15 mouse cellular contexts compared by ENCODE assay signal in genomic region chr8:13194818-13195217, GRCm38 (mm10). TPM values are rescaled to one million over a fixed set of nuclear protein-coding genes. Genes with fewer than 3 reads are reported as not detected.
A peak's percentile ranks its signal among the peaks of the same experiment; 100 is the strongest.
DNase-seq lines count a peak whose midpoint lies in the region; ATAC-seq lines count a peak whose summit lies in the region.
"Had no signal": no experiment of that assay in that cellular context is flagged by ENCODE, and none has a peak within 500 bp of the region (broad histone marks: within the 10 kb centered on the region; RNA-seq: fewer than 3 reads in every experiment).

No protein-coding gene starts in this region.

- no peak overlapping the region for H3K4me3 ChIP-seq in hindbrain, embryonic 13.5 days
- no peak overlapping the region for H3K4me3 ChIP-seq in hindbrain, embryonic 10.5 days
- no peak overlapping the region for H3K4me3 ChIP-seq in embryonic facial prominence, embryonic 12.5 days
- H3K4me3 ChIP-seq in forebrain, embryonic 16.5 days (replicated peaks; ENCODE audit: low read length) = no peak overlapping the region
- H3K4me3 ChIP-seq in midbrain, embryonic 15.5 days = no peak overlapping the region
- H3K4me3 ChIP-seq: heart, embryonic 12.5 days; neural tube, embryonic 15.5 days had no signal

- DNase-seq in hindbrain, embryonic 10.5 days (ENCODE audit: low spot score) = no peak
- no peak for DNase-seq in spleen, adult 12 weeks (ENCODE audit: low spot score)
- no peak for DNase-seq in frontal cortex, postnatal 36 days (ENCODE audit: low spot score in 2 of 2)
- no peak for DNase-seq in cerebellum, adult 11 months
- DNase-seq: cerebellum, postnatal 36 days; gastrocnemius, postnatal 36 days; liver; thymus, adult 2 months had no signal

- H3K27ac ChIP-seq in hindbrain, embryonic 13.5 days = peak overlapping the region; percentile 35; the same call in 1 of the 2 replicates
- no peak overlapping the region for H3K27ac ChIP-seq in hindbrain, embryonic 10.5 days
- peak overlapping the region; percentile 46 for H3K27ac ChIP-seq in embryonic facial prominence, embryonic 12.5 days
- H3K27ac ChIP-seq in forebrain, embryonic 16.5 days (ENCODE audit: low read length) = peak overlapping the region; percentile 67
- peak overlapping the region; percentile 67 for H3K27ac ChIP-seq in midbrain, embryonic 15.5 days
- H3K27ac ChIP-seq: neural tube, embryonic 15.5 days had no signal

- no peak for ATAC-seq in hindbrain, embryonic 13.5 days (ENCODE audit: low FRiP score)
- no peak for ATAC-seq in embryonic facial prominence, embryonic 12.5 days (ENCODE audit: insufficient number of reproducible peaks, insufficient read depth, low FRiP score, low TSS enrichment)
- peak; percentile 55; the same call in 1 of the 2 replicates for ATAC-seq in forebrain, embryonic 16.5 days
- ATAC-seq in midbrain, embryonic 15.5 days (replicated peaks) = peak; percentile 67

- H3K36me3 ChIP-seq in hindbrain, embryonic 13.5 days = no peaks in the 10 kb centered on the region
- no peaks in the 10 kb centered on the region for H3K36me3 ChIP-seq in hindbrain, embryonic 10.5 days
- H3K36me3 ChIP-seq in embryonic facial prominence, embryonic 12.5 days = no peaks in the 10 kb centered on the region
- no peaks in the 10 kb centered on the region for H3K36me3 ChIP-seq in forebrain, embryonic 16.5 days (ENCODE audit: control insufficient read depth, insufficient read depth)
- no peaks in the 10 kb centered on the region for H3K36me3 ChIP-seq in midbrain, embryonic 15.5 days (replicated peaks)
- H3K36me3 ChIP-seq: neural tube, embryonic 15.5 days had no signal

- 39% methylated on average over 10 of the region's 10 CpGs for whole genome bisulfite sequencing in hindbrain, embryonic 13.5 days
- WGBS in hindbrain, embryonic 10.5 days = 36% methylated on average over 10 of the region's 10 CpGs
- 39% methylated on average over 10 of the region's 10 CpGs for WGBS in embryonic facial prominence, embryonic 12.5 days
- 7% methylated on average over 10 of the region's 10 CpGs for WGBS in forebrain, embryonic 16.5 days
- WGBS in midbrain, embryonic 15.5 days = 21% methylated on average over 10 of the region's 10 CpGs

- H3K27me3 ChIP-seq in hindbrain, embryonic 13.5 days = peaks cover 5% of the 10 kb centered on the region; the same call in 1 of the 2 replicates
- H3K27me3 ChIP-seq in hindbrain, embryonic 10.5 days (ENCODE audit: insufficient read depth, poor library complexity, severe bottlenecking) = peaks cover 15% of the 10 kb centered on the region
- peaks cover 6% of the 10 kb centered on the region for H3K27me3 ChIP-seq in embryonic facial prominence, embryonic 12.5 days
- no peaks in the 10 kb centered on the region for H3K27me3 ChIP-seq in forebrain, embryonic 16.5 days (replicated peaks; ENCODE audit: control insufficient read depth, insufficient read depth, low read length)
- H3K27me3 ChIP-seq in midbrain, embryonic 15.5 days (replicated peaks) = no peaks in the 10 kb centered on the region
- H3K27me3 ChIP-seq: neural tube, embryonic 15.5 days had no signal

- peak overlapping the region; percentile 35; the same call in 1 of the 2 replicates for H3K9ac ChIP-seq in hindbrain, embryonic 13.5 days
- no peak overlapping the region for H3K9ac ChIP-seq in embryonic facial prominence, embryonic 12.5 days
- H3K9ac ChIP-seq in forebrain, embryonic 16.5 days (replicated peaks; ENCODE audit: low read depth, low read length) = peak overlapping the region; percentile 39
- no peak overlapping the region for H3K9ac ChIP-seq in midbrain, embryonic 15.5 days
- H3K9ac ChIP-seq: heart, embryonic 12.5 days; neural tube, embryonic 15.5 days had no signal

- H3K4me1 ChIP-seq in hindbrain, embryonic 13.5 days (replicated peaks) = peaks cover 6% of the 10 kb centered on the region
- peaks cover 9% of the 10 kb centered on the region for H3K4me1 ChIP-seq in hindbrain, embryonic 10.5 days (replicated peaks)
- no peaks in the 10 kb centered on the region for H3K4me1 ChIP-seq in embryonic facial prominence, embryonic 12.5 days
- H3K4me1 ChIP-seq in forebrain, embryonic 16.5 days (replicated peaks; ENCODE audit: control insufficient read depth, insufficient read depth, low read length) = peaks cover 12% of the 10 kb centered on the region
- H3K4me1 ChIP-seq in midbrain, embryonic 15.5 days = peaks cover 9% of the 10 kb centered on the region

- no peaks in the 10 kb centered on the region for H3K9me3 ChIP-seq in hindbrain, embryonic 13.5 days
- no peaks in the 10 kb centered on the region for H3K9me3 ChIP-seq in hindbrain, embryonic 10.5 days
- H3K9me3 ChIP-seq in embryonic facial prominence, embryonic 12.5 days = no peaks in the 10 kb centered on the region
- no peaks in the 10 kb centered on the region for H3K9me3 ChIP-seq in forebrain, embryonic 16.5 days (ENCODE audit: control insufficient read depth, low read length)
- no peaks in the 10 kb centered on the region for H3K9me3 ChIP-seq in midbrain, embryonic 15.5 days
- H3K9me3 ChIP-seq: heart, embryonic 12.5 days; neural tube, embryonic 15.5 days had no signal

- no peak overlapping the region for H3K4me2 ChIP-seq in hindbrain, embryonic 13.5 days
- no peak overlapping the region for H3K4me2 ChIP-seq in embryonic facial prominence, embryonic 12.5 days (replicated peaks)
- H3K4me2 ChIP-seq in forebrain, embryonic 16.5 days (ENCODE audit: low read length) = peak overlapping the region; percentile 13; the same call in 1 of the 2 replicates
- no peak overlapping the region for H3K4me2 ChIP-seq in midbrain, embryonic 15.5 days
- H3K4me2 ChIP-seq: heart, embryonic 12.5 days; neural tube, embryonic 15.5 days had no signal

RNA-seq across cellular contexts. Expression of gene Grtp1, which starts 5.6 kb away (rescaled TPM):
- 11.4 and 13.3 TPM in 2 replicates for polyA plus RNA-seq in hindbrain, embryonic 13.5 days (2015; fragmentation: Nextera tagmentation; extraction: Ambion mirVana)
- polyA plus RNA-seq in hindbrain, embryonic 10.5 days (2016; fragmentation: Nextera tagmentation; extraction: Ambion mirVana) = 14.5 and 16.5 TPM in 2 replicates
- 13.1 and 15.0 TPM in 2 replicates for polyA plus RNA-seq in embryonic facial prominence, embryonic 12.5 days (2016; fragmentation: Nextera tagmentation; extraction: Ambion mirVana)
- 19.7 and 21.1 TPM in 2 replicates for polyA plus RNA-seq in forebrain, embryonic 16.5 days (2015; fragmentation: Nextera tagmentation; extraction: Ambion mirVana)
- 15.9 and 16.3 TPM in 2 replicates for polyA plus RNA-seq in midbrain, embryonic 15.5 days (2015; fragmentation: Nextera tagmentation; extraction: Ambion mirVana)

RNA-seq across cellular contexts. Expression of gene Lamp1, which starts 35.9 kb away (rescaled TPM):
- polyA plus RNA-seq in hindbrain, embryonic 13.5 days (2015; fragmentation: Nextera tagmentation; extraction: Ambion mirVana) = 272 and 273 TPM in 2 replicates
- polyA plus RNA-seq in hindbrain, embryonic 10.5 days (2016; fragmentation: Nextera tagmentation; extraction: Ambion mirVana) = 218 and 231 TPM in 2 replicates
- polyA plus RNA-seq in embryonic facial prominence, embryonic 12.5 days (2016; fragmentation: Nextera tagmentation; extraction: Ambion mirVana) = 236 and 247 TPM in 2 replicates
- polyA plus RNA-seq in forebrain, embryonic 16.5 days (2015; fragmentation: Nextera tagmentation; extraction: Ambion mirVana) = 241 and 271 TPM in 2 replicates
- polyA plus RNA-seq in midbrain, embryonic 15.5 days (2015; fragmentation: Nextera tagmentation; extraction: Ambion mirVana) = 259 and 285 TPM in 2 replicates

RNA-seq across cellular contexts. Expression of gene Adprhl1, which starts 59.1 kb away (rescaled TPM):
- 0.81 and 1.3 TPM in 2 replicates for polyA plus RNA-seq in hindbrain, embryonic 13.5 days (2015; fragmentation: Nextera tagmentation; extraction: Ambion mirVana)
- 0.25 and 0.73 TPM in 2 replicates for polyA plus RNA-seq in hindbrain, embryonic 10.5 days (2016; fragmentation: Nextera tagmentation; extraction: Ambion mirVana)
- polyA plus RNA-seq in embryonic facial prominence, embryonic 12.5 days (2016; fragmentation: Nextera tagmentation; extraction: Ambion mirVana) = 0.49 TPM in 1 of 2 replicates, not detected in the other
- polyA plus RNA-seq in forebrain, embryonic 16.5 days (2015; fragmentation: Nextera tagmentation; extraction: Ambion mirVana) = not detected in 2 replicates
- polyA plus RNA-seq in midbrain, embryonic 15.5 days (2015; fragmentation: Nextera tagmentation; extraction: Ambion mirVana) = 1.1 TPM in 1 of 2 replicates, not detected in the other
- polyA plus RNA-seq: kidney, embryonic 14.5 days had no signal

Comparison
In these comparisons a context has a peak if more than half of its experiments do, and no peak if none do; other contexts are left out.
1. ATAC-seq: peak in forebrain, embryonic 16.5 days (single experiment) and midbrain, embryonic 15.5 days (single experiment); none in hindbrain, embryonic 13.5 days (single experiment) and embryonic facial prominence, embryonic 12.5 days (single experiment).
2. H3K9ac ChIP-seq: peak in hindbrain, embryonic 13.5 days (single experiment) and forebrain, embryonic 16.5 days (single experiment); none in embryonic facial prominence, embryonic 12.5 days (single experiment) and midbrain, embryonic 15.5 days (single experiment).